Mouse (Mus musculus) layer of hippocampus, postnatal 10 days (tissue): ENCODE results near the gene Gm20388. TPM values are rescaled to one million over a fixed set of nuclear protein-coding genes. Genes with fewer than 3 reads are reported as not detected.
"Not testable (repeated sequence)": the region's sequence is repeated elsewhere in the genome, so short reads cannot be mapped to it uniquely, and the experiment has no call there.

ENCODE experiments used
- DNase-seq, 2 experiments: peaks; one replicate each; pipeline ENCODE4 v3.0.0; 2021; ENCODE audit warnings: low spot score in 2 of 2
- total RNA-seq, 2 experiments: library from RNA; stranded (reverse); gene quantifications; 2 replicates each; pipeline ENCODE4 v1.2.3; 2021

The Gm20388 gene
- total RNA-seq, 2 experiments from 2014 or later = not detected

GRCm38 (mm10) chr8:123805718-123806373 lies 3895.2 kb downstream of the Gm20388 start, which contains the start of gene Rab4a:
Gene Rab4a, plus strand, starts transcription at chr8:123805985.
- peak; percentile 80 to 89 for DNase-seq

- DNase-seq = no peak
Observed at GRCm38 (mm10) chr8:123806374-123806935, 3895.8 kb downstream of the Gm20388 start.

GRCm38 (mm10) chr8:123807024-123807431 lies 3896.4 kb downstream of the Gm20388 start:
- DNase-seq = peak in 1 of 2 experiments; percentile 24

GRCm38 (mm10) chr8:123807852-123808573 lies 3897.4 kb downstream of the Gm20388 start:
- DNase-seq = no peak

GRCm38 (mm10) chr8:123808671-123809070 lies 3898.0 kb downstream of the Gm20388 start:
- no peak for DNase-seq

- DNase-seq = not testable (repeated sequence)
Observed at GRCm38 (mm10) chr8:123809342-123809741, 3898.7 kb downstream of the Gm20388 start.

GRCm38 (mm10) chr8:123812227-123812626 lies 3901.6 kb downstream of the Gm20388 start:
- DNase-seq = no peak

- peak in 1 of 2 experiments; percentile 23 for DNase-seq
Observed at GRCm38 (mm10) chr8:123813173-123813891, 3902.7 kb downstream of the Gm20388 start.

GRCm38 (mm10) chr8:123813892-123814266 lies 3903.2 kb downstream of the Gm20388 start:
- DNase-seq = no peak

GRCm38 (mm10) chr8:123815325-123815724 lies 3904.7 kb downstream of the Gm20388 start:
- no peak for DNase-seq

- no peak for DNase-seq
Observed at GRCm38 (mm10) chr8:123816939-123817338, 3906.3 kb downstream of the Gm20388 start.

GRCm38 (mm10) chr8:123817747-123818146 lies 3907.1 kb downstream of the Gm20388 start:
- DNase-seq = no peak

- no peak for DNase-seq
Observed at GRCm38 (mm10) chr8:123819683-123820610, 3909.3 kb downstream of the Gm20388 start.

- DNase-seq = no peak
Observed at GRCm38 (mm10) chr8:123820780-123821179, 3910.1 kb downstream of the Gm20388 start.

GRCm38 (mm10) chr8:123823111-123823510 lies 3912.5 kb downstream of the Gm20388 start:
- no peak for DNase-seq

GRCm38 (mm10) chr8:123823532-123824123 lies 3913.0 kb downstream of the Gm20388 start:
- no peak for DNase-seq

GRCm38 (mm10) chr8:123826001-123826400 lies 3915.4 kb downstream of the Gm20388 start:
- DNase-seq = no peak

- no peak for DNase-seq
Observed at GRCm38 (mm10) chr8:123826758-123827157, 3916.1 kb downstream of the Gm20388 start.

- DNase-seq = no peak
Observed at GRCm38 (mm10) chr8:123827523-123827922, 3916.9 kb downstream of the Gm20388 start.

- no peak for DNase-seq
Observed at GRCm38 (mm10) chr8:123832757-123833156, 3922.1 kb downstream of the Gm20388 start.
